Mouse (Mus musculus) c-Kit-positive CD71-positive TER-119-positive erythroid progenitor cells, embryonic 14.5 days (primary cell): ENCODE measurements around the gene Alg9.

Experiments used
- DNase-seq: peaks from one replicate; pipeline ENCODE4 v3.0.0-alpha.2; 2013; ENCODE audit warnings: low spot score

Alg9 gene

GRCm38 (mm10) chr9:50756711-50757110 is 18.1 kb upstream of the Alg9 start:
- DNase-seq: no peak

- DNase-seq: no peak
Measured at GRCm38 (mm10) chr9:50761520-50762243, 13.1 kb upstream of the Alg9 start.

- no peak for DNase-seq
Measured at GRCm38 (mm10) chr9:50763331-50763730, 11.5 kb upstream of the Alg9 start.

- peak; percentile 21 for DNase-seq
Measured at GRCm38 (mm10) chr9:50767531-50768106, 7.2 kb upstream of the Alg9 start.

- DNase-seq: peak; percentile 96
Measured at GRCm38 (mm10) chr9:50768107-50769002, 6.5 kb upstream of the Alg9 start, which contains the start of gene Fdxacb1. Fdxacb1 (plus strand) TSS chr9:50768236.

- DNase-seq: no peak
Measured at GRCm38 (mm10) chr9:50770011-50770410, 4.8 kb upstream of the Alg9 start.

- peak; percentile 25 for DNase-seq
Measured at GRCm38 (mm10) chr9:50774026-50774462, 775 bp upstream of the Alg9 start.

- no peak for DNase-seq
Measured at GRCm38 (mm10) chr9:50775662-50776126, 875 bp downstream of the Alg9 start.

GRCm38 (mm10) chr9:50776162-50776760 is 1.4 kb downstream of the Alg9 start:
- DNase-seq: no peak

GRCm38 (mm10) chr9:50782155-50782554 is 7.3 kb downstream of the Alg9 start:
- DNase-seq: no peak

- DNase-seq: no peak
Measured at GRCm38 (mm10) chr9:50795266-50795665, 20.4 kb downstream of the Alg9 start.

GRCm38 (mm10) chr9:50796776-50797175 is 22.0 kb downstream of the Alg9 start:
- DNase-seq: no peak

GRCm38 (mm10) chr9:50797641-50798040 is 22.8 kb downstream of the Alg9 start:
- DNase-seq: no peak

GRCm38 (mm10) chr9:50798368-50798767 is 23.5 kb downstream of the Alg9 start:
- no peak for DNase-seq

GRCm38 (mm10) chr9:50800985-50801384 is 26.2 kb downstream of the Alg9 start:
- peak; percentile 69 for DNase-seq

- peak; percentile 60 for DNase-seq
Measured at GRCm38 (mm10) chr9:50803055-50803671, 28.3 kb downstream of the Alg9 start.

GRCm38 (mm10) chr9:50808471-50808870 is 33.7 kb downstream of the Alg9 start:
- no peak for DNase-seq

- no peak for DNase-seq
Measured at GRCm38 (mm10) chr9:50809146-50809545, 34.3 kb downstream of the Alg9 start.

GRCm38 (mm10) chr9:50811187-50811586 is 36.4 kb downstream of the Alg9 start:
- DNase-seq: peak; percentile 78

GRCm38 (mm10) chr9:50811746-50812145 is 36.9 kb downstream of the Alg9 start:
- peak; percentile 40 for DNase-seq

- DNase-seq: no peak
Measured at GRCm38 (mm10) chr9:50813796-50814195, 39.0 kb downstream of the Alg9 start.

GRCm38 (mm10) chr9:50815666-50816065 is 40.8 kb downstream of the Alg9 start:
- no peak for DNase-seq
